Mouse (Mus musculus) hindlimb bud, embryonic 11.5 days (tissue): ENCODE results near the gene H2-DMa.
"Not testable (repeated sequence)": the region's sequence is repeated elsewhere in the genome, so short reads cannot be mapped to it uniquely, and the experiment has no call there.

Experiments
- DNase-seq: peaks from one replicate; pipeline ENCODE4 v3.0.0-alpha.2; 2012; ENCODE audit warnings: low read depth, low spot score; ENCODE audit errors: extremely low spot score

Gene H2-DMa

DNA sequence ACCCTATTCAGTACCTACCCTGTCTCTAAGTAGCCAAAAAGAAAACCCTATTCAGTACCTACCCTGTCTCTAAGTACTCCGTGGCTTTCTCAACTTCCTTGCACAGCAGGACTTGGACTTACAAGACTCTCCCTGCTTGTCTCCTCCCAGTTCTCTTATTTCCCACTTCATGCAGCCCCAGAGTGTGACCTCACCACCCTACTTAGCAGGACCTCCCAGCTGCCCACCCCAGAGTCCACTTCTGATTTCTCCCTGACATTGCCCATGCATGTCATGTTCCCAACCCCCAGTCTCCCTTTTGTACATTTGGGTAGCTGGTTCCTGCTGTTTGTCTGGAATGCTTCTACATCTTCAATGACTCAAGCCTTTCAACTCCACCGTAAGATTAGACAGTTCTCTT, 4.2 kb downstream of the H2-DMa start:
- no peak for DNase-seq

- DNase-seq = no peak
Observed at GRCm38 (mm10) chr17:34124649-34125048, 5.3 kb downstream of the H2-DMa start.

- DNase-seq = no peak
Observed at GRCm38 (mm10) chr17:34126826-34127420, 7.6 kb downstream of the H2-DMa start.

DNA sequence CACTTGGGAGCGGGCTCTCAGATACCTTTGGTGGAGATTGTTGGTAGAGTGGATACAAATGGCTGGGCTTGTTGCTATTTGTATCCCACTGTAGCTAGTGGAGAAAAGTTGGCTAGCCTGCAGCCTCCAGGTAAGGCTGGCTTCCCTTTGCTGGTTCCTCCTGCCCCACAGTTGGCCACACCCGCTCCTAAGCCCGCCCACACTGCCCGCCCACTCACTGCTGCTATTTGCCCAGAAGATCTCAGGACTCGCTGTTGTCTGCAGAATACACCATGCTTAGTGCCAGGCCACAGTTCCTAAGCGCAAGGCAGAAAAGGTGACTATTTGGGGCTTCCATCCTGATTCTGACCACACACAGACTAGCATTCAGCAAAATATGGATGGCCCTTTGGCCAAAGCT, 8.1 kb downstream of the H2-DMa start:
- DNase-seq = no peak

DNA sequence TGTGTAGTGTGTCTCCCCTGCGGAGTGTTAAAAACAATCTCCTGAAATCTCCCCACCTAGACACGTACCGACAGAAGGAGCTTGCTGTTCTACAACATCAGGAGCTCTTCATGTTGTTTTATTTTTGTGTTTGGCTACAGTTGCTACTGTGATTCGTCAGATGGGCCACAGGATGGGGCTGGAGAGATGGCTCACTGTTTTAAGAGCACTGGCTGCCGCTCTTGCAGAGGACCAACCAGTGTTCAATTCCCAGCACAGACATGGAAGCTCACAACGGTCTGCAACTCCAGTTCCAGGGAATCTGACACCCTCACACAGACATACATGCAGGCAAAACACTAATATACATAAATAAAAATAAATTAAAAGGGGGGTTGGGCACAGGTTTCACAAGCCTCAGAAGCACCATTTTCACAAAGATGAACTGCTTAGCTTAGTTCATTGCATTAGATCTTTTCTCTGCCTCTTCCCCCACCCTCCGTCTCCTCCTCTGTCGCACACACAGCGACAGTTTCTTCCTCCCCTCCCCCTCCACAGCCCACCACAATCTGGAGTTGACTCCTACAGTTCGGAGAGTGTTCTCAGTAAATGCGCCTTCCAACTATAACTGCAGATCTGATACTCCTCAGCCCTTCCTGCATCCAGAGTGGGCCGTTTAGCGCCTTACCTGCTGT, 9.1 kb downstream of the H2-DMa start:
- no peak for DNase-seq

DNA sequence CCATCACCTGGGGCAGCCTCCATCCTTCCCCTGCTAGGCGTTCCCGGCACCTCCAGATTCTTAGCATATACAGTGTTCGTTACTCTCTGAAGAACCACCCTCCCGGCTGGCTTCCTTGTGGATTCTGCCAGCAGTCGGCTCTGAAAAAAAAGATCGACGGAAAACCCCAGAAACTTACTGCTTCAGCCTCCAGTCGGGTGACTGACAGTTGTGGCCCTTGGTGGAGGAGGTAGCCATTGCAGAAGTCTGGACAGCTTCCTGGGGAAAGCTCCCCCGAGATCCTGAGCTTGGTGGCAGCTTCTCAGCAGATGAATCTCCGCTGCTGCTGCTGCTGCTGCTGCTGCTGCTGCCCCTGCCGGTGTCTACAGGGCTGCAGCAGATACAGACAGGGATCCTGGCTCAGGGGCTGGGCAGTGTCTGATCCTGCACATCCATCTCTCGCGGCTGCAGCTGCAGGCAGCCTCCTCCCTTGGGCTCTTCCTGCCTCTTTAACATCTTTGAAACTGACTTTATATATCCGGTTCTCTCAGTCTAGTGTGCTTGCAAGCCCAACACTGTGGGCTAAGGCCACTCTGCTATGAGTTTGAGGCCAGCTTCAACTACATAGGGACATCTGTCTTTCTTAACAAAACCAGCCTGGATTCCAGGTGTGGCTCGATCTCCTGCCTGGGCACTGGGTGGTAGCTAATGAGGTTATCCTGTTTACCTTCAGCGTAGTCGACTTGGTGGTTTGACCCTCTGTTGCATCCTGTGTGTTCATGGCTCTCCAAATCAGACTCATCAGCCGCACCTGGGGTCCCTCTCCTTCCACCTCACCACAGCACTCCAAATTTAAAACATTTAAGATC, 9.8 kb downstream of the H2-DMa start:
- DNase-seq = no peak

DNA sequence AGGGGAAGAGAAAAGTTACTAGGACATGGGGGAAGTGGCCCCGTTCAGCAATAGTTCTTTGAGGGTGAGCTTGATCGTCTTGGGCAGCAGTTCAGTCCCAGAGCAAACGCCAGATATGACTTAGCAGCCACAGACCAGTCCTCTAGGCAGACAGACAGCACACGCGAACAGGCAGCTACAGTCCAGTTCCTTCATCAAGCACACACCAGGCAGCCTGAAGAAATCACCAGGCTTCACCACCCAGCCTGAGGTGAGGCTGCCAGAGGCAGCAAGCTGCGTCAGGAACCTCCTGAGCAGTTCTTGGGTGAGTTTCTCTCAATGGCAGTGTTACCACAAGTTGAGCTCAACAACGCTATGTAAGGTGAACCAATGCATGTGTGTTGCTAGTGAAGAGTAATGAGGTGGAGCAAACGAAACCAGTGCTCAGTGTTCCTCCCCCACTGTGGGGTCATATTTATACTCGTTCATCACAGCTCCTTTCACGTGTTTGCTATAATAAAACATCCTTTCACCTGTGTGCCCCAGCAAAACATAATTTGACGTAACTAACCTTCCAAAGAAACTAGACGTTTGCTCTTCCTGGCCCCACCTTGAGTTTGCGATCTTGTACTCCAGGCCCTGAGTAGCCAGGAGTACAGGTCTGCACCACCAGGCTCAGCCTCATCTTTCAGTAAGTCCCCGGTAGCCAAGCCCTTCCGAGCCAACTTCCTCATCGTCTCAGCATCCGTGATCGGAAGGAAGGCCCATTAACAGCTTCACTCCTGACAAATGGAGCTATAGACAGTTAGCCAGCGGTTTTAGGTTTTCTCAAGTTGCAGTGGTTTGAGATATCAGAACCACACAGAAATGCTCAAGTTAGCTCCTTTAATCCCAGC, 11.0 kb downstream of the H2-DMa start:
- DNase-seq = no peak

DNA sequence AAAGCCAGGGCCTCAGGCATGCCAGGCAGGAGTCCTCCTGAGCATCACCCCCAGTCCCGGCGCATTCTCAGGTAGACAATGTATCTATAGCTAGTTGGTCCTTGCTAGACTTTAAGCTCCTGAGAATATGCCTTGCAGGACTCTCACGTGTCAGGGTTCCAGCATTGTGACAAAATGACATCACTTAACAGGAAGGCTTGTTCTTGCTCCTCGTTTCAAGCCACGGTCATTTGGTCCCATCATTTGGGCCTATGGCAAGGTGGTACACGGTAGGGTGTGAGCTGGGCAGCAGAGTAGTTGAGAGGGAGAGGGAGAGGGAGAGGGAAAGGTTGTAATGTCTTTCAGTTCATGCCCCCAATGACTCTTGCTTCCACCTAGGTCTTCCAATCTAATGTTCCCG, 12.6 kb downstream of the H2-DMa start:
- no peak for DNase-seq

DNA sequence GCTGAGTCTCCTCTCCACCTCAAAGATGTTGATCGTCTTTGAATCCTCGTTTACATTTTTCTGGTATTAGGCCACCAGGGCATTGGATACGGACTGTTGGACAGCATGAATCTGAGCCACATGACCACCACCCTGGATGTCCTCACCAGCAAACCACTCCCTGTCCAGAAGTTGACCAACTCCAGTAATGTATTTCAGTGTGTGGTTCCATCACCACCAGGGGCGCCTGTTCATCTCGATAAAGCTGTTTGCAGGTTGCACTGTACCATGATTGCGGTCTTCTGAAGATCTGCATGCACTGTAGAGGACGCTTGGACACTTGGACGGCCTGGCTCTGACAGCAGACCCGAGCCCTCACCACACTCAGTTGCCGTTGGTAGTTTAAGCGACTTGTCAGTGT, 13.9 kb downstream of the H2-DMa start:
- no peak for DNase-seq

DNA sequence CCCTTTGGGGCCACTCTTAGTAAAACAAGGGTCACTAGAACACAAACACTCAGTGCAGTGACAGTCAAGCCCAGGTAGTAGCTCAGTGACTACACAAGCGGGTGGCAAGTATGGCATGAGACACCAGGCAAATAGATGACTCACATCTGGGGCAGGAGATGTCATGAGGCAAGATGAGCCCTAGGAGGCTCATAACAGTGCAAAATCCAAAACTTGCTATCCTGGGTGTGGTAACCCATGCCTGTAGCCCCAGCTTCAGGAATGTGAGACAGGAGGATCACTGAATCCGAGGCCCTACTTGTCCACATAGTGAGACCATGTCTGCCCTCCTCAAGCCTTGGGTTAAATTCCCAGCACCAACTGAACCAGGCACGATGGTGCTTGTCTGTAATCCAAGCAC, 15.1 kb downstream of the H2-DMa start:
- no peak for DNase-seq

DNA sequence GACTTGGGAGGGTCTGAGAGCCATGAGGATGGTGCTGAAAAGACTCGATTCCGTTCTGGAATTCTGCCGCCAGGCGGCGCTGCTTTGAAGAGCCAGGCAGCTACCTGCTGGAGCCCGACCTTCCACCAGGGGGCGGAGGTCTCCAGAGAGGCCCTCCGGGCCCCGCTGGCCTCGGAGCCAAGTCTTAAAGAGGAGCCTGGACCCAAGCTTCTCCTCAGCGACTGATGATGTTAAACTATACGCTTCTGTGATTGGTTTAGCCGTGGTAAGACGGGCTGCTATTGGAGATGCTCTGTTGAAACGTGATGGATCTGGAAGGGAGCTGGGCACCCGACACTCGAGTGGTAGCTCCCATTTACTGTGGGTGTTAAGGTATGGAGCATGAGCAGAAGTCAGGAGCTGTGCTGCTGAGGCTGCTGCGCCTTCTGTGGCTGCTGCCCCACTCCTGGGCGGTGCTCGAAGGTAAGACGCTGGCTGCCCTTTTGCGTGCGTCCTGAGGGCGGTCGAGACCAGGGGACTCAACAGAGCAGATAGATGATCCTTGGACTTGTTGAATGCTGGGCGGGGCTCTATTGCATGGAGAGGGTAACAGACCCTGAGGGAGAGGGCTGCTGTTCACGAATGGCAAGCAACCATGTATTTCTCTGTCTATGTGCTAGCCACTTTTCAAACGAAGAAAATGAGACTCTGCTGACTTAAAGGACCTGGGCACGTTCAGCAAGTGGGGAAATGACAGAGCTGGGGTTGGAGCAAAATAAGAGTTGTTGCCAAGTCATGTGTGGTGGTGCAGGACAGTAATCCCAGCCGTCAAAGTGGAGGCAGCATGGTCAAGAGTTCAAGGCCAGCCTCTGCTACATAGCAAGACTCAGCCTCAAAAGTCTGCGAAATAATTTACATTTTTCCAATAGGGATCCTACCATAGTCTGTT, 16.2 kb downstream of the H2-DMa start:
- DNase-seq = peak; percentile 100

- DNase-seq = no peak
Observed at GRCm38 (mm10) chr17:34137601-34138000, 18.3 kb downstream of the H2-DMa start.

DNA sequence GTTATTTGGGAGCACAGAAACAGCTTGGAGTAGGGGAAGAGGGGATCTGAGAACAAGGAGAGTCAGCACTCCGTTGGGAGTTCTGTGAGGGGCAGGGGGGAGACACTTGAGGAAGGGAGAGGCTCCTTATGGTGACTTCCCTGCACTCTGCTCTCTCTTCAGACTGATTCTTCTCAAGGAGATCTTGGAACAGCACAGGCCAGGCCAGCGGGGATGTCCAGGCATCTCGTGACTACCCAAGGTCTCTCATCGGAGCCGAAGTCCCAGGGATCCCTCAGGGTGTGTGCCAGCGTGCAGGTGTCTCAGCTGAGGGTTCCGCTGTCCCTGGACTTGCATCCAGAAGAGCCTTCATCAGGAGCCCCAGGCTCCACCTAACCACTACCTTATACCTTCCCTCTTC, 19.3 kb downstream of the H2-DMa start:
- DNase-seq = no peak

DNA sequence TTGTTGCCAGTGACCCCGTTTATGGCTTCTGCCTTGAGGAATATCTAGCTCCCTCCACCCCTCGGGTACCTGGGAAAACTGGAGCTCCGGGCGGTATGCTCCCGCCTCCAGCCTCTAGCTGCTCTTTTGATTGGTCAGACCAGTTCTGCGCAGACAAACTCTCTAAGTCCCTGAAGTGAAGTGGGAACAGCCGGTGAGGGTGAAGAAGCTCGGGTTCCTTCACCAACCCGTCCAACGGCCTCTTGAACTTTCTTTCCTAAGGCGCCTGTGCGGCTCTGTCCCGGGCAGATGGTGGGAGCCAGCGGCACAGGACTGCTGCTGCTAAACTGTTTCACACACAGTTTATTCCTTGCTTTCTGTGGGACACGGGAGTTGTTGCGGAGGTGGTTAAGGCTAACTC, 20.1 kb downstream of the H2-DMa start:
- DNase-seq = no peak

GRCm38 (mm10) chr17:34140240-34140639, 20.9 kb downstream of the H2-DMa start:
- DNase-seq = no peak

- no peak for DNase-seq
Observed at GRCm38 (mm10) chr17:34141448-34141847, 22.1 kb downstream of the H2-DMa start.

DNA sequence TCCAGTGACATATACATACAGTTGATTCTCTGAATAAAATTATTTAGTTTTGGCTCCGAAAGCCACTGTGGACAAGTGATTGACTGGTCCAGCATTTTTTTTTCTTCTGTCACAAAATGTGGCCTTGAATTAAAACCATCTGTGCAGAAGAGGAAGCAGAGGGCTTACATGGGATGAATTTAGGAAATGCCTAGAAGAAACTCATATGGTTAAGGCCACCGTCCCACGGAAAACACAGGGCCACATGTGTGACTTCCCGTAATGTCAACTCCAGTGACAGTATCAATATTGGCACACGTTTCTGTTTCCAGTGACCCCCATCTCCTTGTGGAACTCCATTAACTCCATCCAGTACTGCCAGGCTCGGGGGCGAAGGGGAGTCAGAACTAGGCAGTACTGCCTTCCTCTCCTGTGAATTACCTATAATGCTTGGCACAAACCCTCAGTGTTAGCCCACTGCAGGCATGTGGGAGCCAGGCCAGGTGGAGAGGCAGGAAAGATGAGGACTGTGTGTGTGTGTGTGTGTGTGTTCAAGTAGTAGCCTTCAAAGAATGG, 23.2 kb downstream of the H2-DMa start:
- DNase-seq = no peak

DNA sequence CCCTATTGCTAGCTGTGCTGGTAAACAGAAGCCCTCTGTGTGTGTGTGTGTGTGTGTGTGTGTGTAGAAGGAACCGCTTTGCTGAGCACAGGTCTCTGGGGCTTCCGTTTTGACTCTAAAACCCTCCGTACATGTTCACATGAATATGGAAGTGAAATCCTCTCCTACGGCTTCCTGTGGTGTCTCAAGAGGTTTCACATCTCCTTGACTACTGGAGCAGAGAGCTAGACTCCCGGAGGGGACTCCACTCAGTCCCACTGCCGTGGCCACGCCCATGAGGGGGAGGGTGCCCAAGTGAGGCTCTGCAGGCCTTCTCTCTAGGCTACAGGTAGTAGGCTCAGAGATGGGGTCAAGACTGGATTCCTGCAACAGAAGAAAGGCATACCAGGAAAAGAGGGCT, 23.7 kb downstream of the H2-DMa start, which contains the start of gene H2-DMb2:
TSS of gene H2-DMb2 (plus strand) at position 275 of the 400 bp plus-strand sequence.
- DNase-seq = no peak

DNA sequence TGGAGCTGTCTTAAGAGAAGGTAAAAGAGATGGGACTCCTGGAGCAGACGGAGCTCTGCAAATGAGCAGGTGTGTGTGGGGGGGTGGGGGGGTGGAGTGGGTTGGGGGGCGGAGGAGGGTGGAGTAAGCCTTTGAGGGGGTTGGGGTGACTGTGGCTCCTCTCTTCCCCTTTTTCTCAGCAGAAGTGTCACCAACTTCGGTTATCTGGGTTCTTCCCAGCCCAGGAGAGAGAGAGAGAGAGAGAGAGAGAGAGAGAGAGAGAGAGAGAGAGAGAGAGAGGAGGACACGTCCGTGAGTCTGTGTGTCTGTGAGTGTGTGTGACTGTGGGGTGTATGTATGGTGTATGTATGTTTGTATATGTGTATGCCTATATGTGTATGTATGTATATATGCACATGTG, 24.1 kb downstream of the H2-DMa start:
- DNase-seq = no peak

DNA sequence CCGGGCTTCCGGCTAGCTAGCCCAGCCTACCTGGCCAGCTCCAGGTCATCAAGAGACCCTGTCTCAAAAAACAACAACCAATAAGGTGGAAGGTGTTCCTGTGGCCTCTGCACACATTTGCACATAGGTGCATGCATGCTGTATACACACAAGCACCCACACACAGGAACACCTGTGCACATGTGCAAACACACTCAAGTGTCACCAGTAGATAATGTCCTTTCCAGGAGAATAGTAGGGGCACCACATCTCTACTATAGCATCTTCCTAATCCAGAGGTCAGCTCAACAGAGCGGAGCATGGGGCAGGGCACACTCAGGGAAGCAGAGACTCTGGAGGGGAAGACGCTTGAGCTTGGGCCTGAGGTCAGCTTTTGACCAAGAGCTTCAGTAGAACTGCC, 24.9 kb downstream of the H2-DMa start:
- DNase-seq = not testable (repeated sequence)
